Mouse (Mus musculus): ENCODE measurements around the gene Arhgap31.

Arhgap31 gene

GRCm38 (mm10) chr16:38606509-38606908 is 106.6 kb downstream of the Arhgap31 start:
- in situ Hi-C loops (cut with MboI, MseI): loop anchor here (5.0 kb wide), 1 partner anchor 94 kb away; no protein-coding TSS in a partner anchor

- in situ Hi-C loops (cut with MboI, MseI): no loop called here
These were observed 109.9 kb downstream of the Arhgap31 start for GRCm38 (mm10) chr16:38602989-38603804.

- in situ Hi-C loops (cut with MboI, MseI): no loop called here
These were observed 113.9 kb downstream of the Arhgap31 start for GRCm38 (mm10) chr16:38598986-38599680.

GRCm38 (mm10) chr16:38596651-38597050 is 116.4 kb downstream of the Arhgap31 start:
- in situ Hi-C loops (cut with MboI, MseI): no loop called here

- in situ Hi-C loops (cut with MboI, MseI): no loop called here
These were observed 117.0 kb downstream of the Arhgap31 start for GRCm38 (mm10) chr16:38596099-38596498.

GRCm38 (mm10) chr16:38594435-38594834 is 118.6 kb downstream of the Arhgap31 start:
- in situ Hi-C loops (cut with MboI, MseI): no loop called here

- in situ Hi-C loops (cut with MboI, MseI): no loop called here
These were observed 120.1 kb downstream of the Arhgap31 start for GRCm38 (mm10) chr16:38592946-38593345.

GRCm38 (mm10) chr16:38592026-38592678 is 120.9 kb downstream of the Arhgap31 start:
- in situ Hi-C loops (cut with MboI, MseI): no loop called here

GRCm38 (mm10) chr16:38591506-38591905 is 121.6 kb downstream of the Arhgap31 start:
- in situ Hi-C loops (cut with MboI, MseI): no loop called here

GRCm38 (mm10) chr16:38587572-38587971 is 125.5 kb downstream of the Arhgap31 start:
- in situ Hi-C loops (cut with MboI, MseI): no loop called here

- in situ Hi-C loops (cut with MboI, MseI): no loop called here
These were observed 125.9 kb downstream of the Arhgap31 start for GRCm38 (mm10) chr16:38587163-38587562.

GRCm38 (mm10) chr16:38585186-38585585 is 127.9 kb downstream of the Arhgap31 start:
- in situ Hi-C loops (cut with MboI, MseI): no loop called here

- in situ Hi-C loops (cut with MboI, MseI): no loop called here
These were observed 128.3 kb downstream of the Arhgap31 start for GRCm38 (mm10) chr16:38584761-38585160.

GRCm38 (mm10) chr16:38571481-38571880 is 141.6 kb downstream of the Arhgap31 start:
- in situ Hi-C loops (cut with MboI, MseI): no loop called here

GRCm38 (mm10) chr16:38568192-38568591 is 144.9 kb downstream of the Arhgap31 start:
- in situ Hi-C loops (cut with MboI, MseI): no loop called here

GRCm38 (mm10) chr16:38563516-38563915 is 149.6 kb downstream of the Arhgap31 start:
- in situ Hi-C loops (cut with MboI, MseI): no loop called here

GRCm38 (mm10) chr16:38562968-38563327 is 150.1 kb downstream of the Arhgap31 start:
- in situ Hi-C loops (cut with MboI, MseI): no loop called here

GRCm38 (mm10) chr16:38562131-38562967 is 150.7 kb downstream of the Arhgap31 start:
- in situ Hi-C loops (cut with MboI, MseI): no loop called here

- in situ Hi-C loops (cut with MboI, MseI): no loop called here
These were observed 154.8 kb downstream of the Arhgap31 start, which contains the start of gene Tmem39a for GRCm38 (mm10) chr16:38558221-38558748. TSS of gene Tmem39a (plus strand) at chr16:38558698.

GRCm38 (mm10) chr16:38555988-38556387 is 157.1 kb downstream of the Arhgap31 start:
- in situ Hi-C loops (cut with MboI, MseI): no loop called here
